Mouse (Mus musculus) embryonic facial prominence, embryonic 13.5 days (tissue): Measurements from ENCODE around the gene Abcc8. TPM values are rescaled to one million over a fixed set of nuclear protein-coding genes. Genes with fewer than 3 reads are reported as not detected.

Experiments
- ATAC-seq: fragments of 200-750 bp; cut with Nextera tagmentation; 2 replicates; pipeline ENCODE4 v1.8.0; 2017; ENCODE audit warnings: low read depth; ENCODE audit not compliant: insufficient number of reproducible peaks, insufficient read depth, low FRiP score, low TSS enrichment
- H3K27ac ChIP-seq: fragments of 300-500 bp; sonication (generic); 2 replicates; pipeline ENCODE4 v1.5.1; 2015; ENCODE audit warnings: moderate library complexity, mild to moderate bottlenecking, inconsistent platforms
- H3K27me3 ChIP-seq: fragments of 300-500 bp; sonication (generic); 2 replicates; pipeline ENCODE4 v1.6.1; 2015; ENCODE audit warnings: mild to moderate bottlenecking, inconsistent platforms
- H3K36me3 ChIP-seq: fragments of 300-500 bp; sonication (generic); 2 replicates; pipeline ENCODE4 v1.6.1; 2015; ENCODE audit warnings: mild to moderate bottlenecking, inconsistent platforms
- H3K4me1 ChIP-seq: fragments of 300-500 bp; sonication (generic); 2 replicates; pipeline ENCODE4 v1.6.1; 2015; ENCODE audit warnings: inconsistent platforms
- H3K4me2 ChIP-seq: fragments of 300-500 bp; sonication (generic); 2 replicates; pipeline ENCODE4 v1.6.1; 2015; ENCODE audit warnings: moderate library complexity, mild to moderate bottlenecking, inconsistent platforms
- H3K4me3 ChIP-seq: fragments of 300-500 bp; sonication (generic); 2 replicates; pipeline ENCODE4 v1.5.1; 2015; ENCODE audit warnings: mild to moderate bottlenecking, inconsistent platforms
- H3K9ac ChIP-seq: fragments of 300-500 bp; sonication (generic); 2 replicates; pipeline ENCODE4 v1.6.1; 2015; ENCODE audit warnings: mild to moderate bottlenecking, inconsistent platforms
- H3K9me3 ChIP-seq: fragments of 300-500 bp; sonication (generic); 2 replicates; pipeline ENCODE4 v1.6.1; 2016; ENCODE audit warnings: inconsistent platforms
- WGBS: fragments of 180-500 bp; shearing (Covaris S2); methylation state at CpG from one replicate; pipeline ENCODE4 v1.1.7; 2015; ENCODE audit warnings: mixed read lengths; 5-methylcytosine and 5-hydroxymethylcytosine counted together
- polyA plus RNA-seq: library from polyadenylated mRNA; unstranded; fragments of >200 nt; fragmentation: Nextera tagmentation; extraction: Ambion mirVana; gene quantifications from 2 replicates; pipeline ENCODE4 v1.2.1, GENCODE M21; 2015

Gene Abcc8
- polyA plus RNA-seq, 1 experiment from 2014 or later, result 1.8 TPM

- WGBS, result 83% methylated on average over 27 of the region's 27 CpGs
- Histone ChIP-seq H3K4me1 (0 out of 2 replicates have a peak, but pooled peaks cover 3% of the 10 kb centered on the region), H3K27me3 (peaks cover 14% of the 10 kb centered on the region), H3K36me3 (no peaks in the 10 kb centered on the region), H3K4me3 (no peak overlapping the region), H3K9me3 (no peaks in the 10 kb centered on the region), H3K9ac (no peak overlapping the region), H3K4me2 (no peak overlapping the region), H3K27ac (no peak overlapping the region)
- no peak for ATAC-seq
These were observed 75.4 kb downstream of the Abcc8 start for GRCm38 (mm10) chr7:46104256-46104915.

GRCm38 (mm10) chr7:46103771-46104170 lies 76.1 kb downstream of the Abcc8 start:
- H3K27me3 ChIP-seq, result peaks cover 20% of the 10 kb centered on the region
- no peak for ATAC-seq
- H3K4me3 ChIP-seq, result no peak overlapping the region
- H3K9ac ChIP-seq, result no peak overlapping the region
- 0 out of 2 replicates have a peak, but pooled peaks cover 3% of the 10 kb centered on the region for H3K4me1 ChIP-seq
- 77% methylated on average over 8 of the region's 8 CpGs for WGBS
- H3K36me3 ChIP-seq, result no peaks in the 10 kb centered on the region
- H3K4me2 ChIP-seq, result no peak overlapping the region
- H3K9me3 ChIP-seq, result no peaks in the 10 kb centered on the region
- no peak overlapping the region for H3K27ac ChIP-seq

GRCm38 (mm10) chr7:46103075-46103591 lies 76.7 kb downstream of the Abcc8 start:
- ATAC-seq, result no peak
- WGBS, result 74% methylated on average over 8 of the region's 8 CpGs
- no peaks in the 10 kb centered on the region for H3K36me3 ChIP-seq
- H3K4me1 ChIP-seq, result 0 out of 2 replicates have a peak, but pooled peaks cover 3% of the 10 kb centered on the region
- peaks cover 27% of the 10 kb centered on the region for H3K27me3 ChIP-seq
- no peak overlapping the region for H3K27ac ChIP-seq
- H3K9me3 ChIP-seq, result no peaks in the 10 kb centered on the region
- H3K4me2 ChIP-seq, result no peak overlapping the region
- no peak overlapping the region for H3K4me3 ChIP-seq
- H3K9ac ChIP-seq, result no peak overlapping the region

- Histone ChIP-seq H3K9ac (peak within 1 kb of the TSS; percentile 68), H3K27ac (no peak within 1 kb of the TSS), H3K4me2 (peak within 1 kb of the TSS; percentile 80), H3K4me1 (0 out of 2 replicates have a peak, but pooled peaks cover 3% of the 10 kb centered on the region), H3K9me3 (no peaks in the 10 kb centered on the region), H3K27me3 (peaks cover 34% of the 10 kb centered on the region), H3K36me3 (no peaks in the 10 kb centered on the region), H3K4me3 (peak within 1 kb of the TSS; percentile 51)
- under 1% methylated on average over 34 of the region's 34 CpGs for WGBS
- ATAC-seq, result peak; percentile 32
These were observed 79.3 kb downstream of the Abcc8 start, which contains the start of gene Kcnj11 for GRCm38 (mm10) chr7:46100563-46100962. Gene Kcnj11, minus strand, starts transcription at chr7:46100764.

- H3K4me2 ChIP-seq, result peak overlapping the region; percentile 80; the same call in 1 of the 2 replicates
- H3K36me3 ChIP-seq, result no peaks in the 10 kb centered on the region
- no peak overlapping the region for H3K4me3 ChIP-seq
- peaks cover 43% of the 10 kb centered on the region for H3K27me3 ChIP-seq
- no peak overlapping the region for H3K27ac ChIP-seq
- WGBS, result 81% methylated on average over 13 of the region's 13 CpGs
- no peak for ATAC-seq
- no peaks in the 10 kb centered on the region for H3K9me3 ChIP-seq
- no peak overlapping the region for H3K9ac ChIP-seq
- 0 out of 2 replicates have a peak, but pooled peaks cover 3% of the 10 kb centered on the region for H3K4me1 ChIP-seq
These were observed 80.2 kb downstream of the Abcc8 start for GRCm38 (mm10) chr7:46099682-46100081.

GRCm38 (mm10) chr7:46098919-46099286 lies 80.9 kb downstream of the Abcc8 start:
- peaks cover 46% of the 10 kb centered on the region for H3K27me3 ChIP-seq
- H3K36me3 ChIP-seq, result no peaks in the 10 kb centered on the region
- no peak overlapping the region for H3K4me3 ChIP-seq
- ATAC-seq, result no peak
- H3K4me2 ChIP-seq, result no peak overlapping the region
- no peak overlapping the region for H3K27ac ChIP-seq
- no peaks in the 10 kb centered on the region for H3K9me3 ChIP-seq
- H3K9ac ChIP-seq, result no peak overlapping the region
- 94% methylated on average over 19 of the region's 19 CpGs for WGBS
- H3K4me1 ChIP-seq, result 0 out of 2 replicates have a peak, but pooled peaks cover 3% of the 10 kb centered on the region

GRCm38 (mm10) chr7:46098221-46098918 lies 81.5 kb downstream of the Abcc8 start:
- peaks cover 51% of the 10 kb centered on the region for H3K27me3 ChIP-seq
- 80% methylated on average over 19 of the region's 19 CpGs for WGBS
- ATAC-seq, result no peak
- H3K4me1 ChIP-seq, result 0 out of 2 replicates have a peak, but pooled peaks cover 3% of the 10 kb centered on the region
- H3K27ac ChIP-seq, result no peak overlapping the region
- H3K4me3 ChIP-seq, result no peak overlapping the region
- H3K36me3 ChIP-seq, result no peaks in the 10 kb centered on the region
- H3K9ac ChIP-seq, result no peak overlapping the region
- H3K4me2 ChIP-seq, result no peak overlapping the region
- no peaks in the 10 kb centered on the region for H3K9me3 ChIP-seq

GRCm38 (mm10) chr7:46097319-46097783 lies 82.5 kb downstream of the Abcc8 start:
- no peak for ATAC-seq
- WGBS, result 62% methylated on average over 4 of the region's 4 CpGs
- H3K9me3 ChIP-seq, result no peaks in the 10 kb centered on the region
- no peaks in the 10 kb centered on the region for H3K36me3 ChIP-seq
- peaks cover 51% of the 10 kb centered on the region for H3K27me3 ChIP-seq
- 0 out of 2 replicates have a peak, but pooled peaks cover 3% of the 10 kb centered on the region for H3K4me1 ChIP-seq
- no peak overlapping the region for H3K9ac ChIP-seq
- H3K4me2 ChIP-seq, result no peak overlapping the region
- no peak overlapping the region for H3K4me3 ChIP-seq
- H3K27ac ChIP-seq, result no peak overlapping the region

- Histone ChIP-seq H3K4me1 (0 out of 2 replicates have a peak, but pooled peaks cover 3% of the 10 kb centered on the region), H3K4me3 (no peak overlapping the region), H3K9me3 (no peaks in the 10 kb centered on the region), H3K27me3 (peaks cover 51% of the 10 kb centered on the region), H3K27ac (no peak overlapping the region), H3K36me3 (no peaks in the 10 kb centered on the region), H3K4me2 (no peak overlapping the region), H3K9ac (no peak overlapping the region)
- under 1% methylated on average over 4 of the region's 4 CpGs for WGBS
- ATAC-seq, result no peak
These were observed 83.7 kb downstream of the Abcc8 start for GRCm38 (mm10) chr7:46096136-46096535.

- WGBS, result 32% methylated on average over 8 of the region's 8 CpGs
- peaks cover 25% of the 10 kb centered on the region for H3K27me3 ChIP-seq
These were observed 87.0 kb downstream of the Abcc8 start for GRCm38 (mm10) chr7:46092803-46093202.

GRCm38 (mm10) chr7:46088241-46088640 lies 91.6 kb downstream of the Abcc8 start:
- Histone ChIP-seq H3K4me3 (no peak overlapping the region), H3K4me1 (0 out of 2 replicates have a peak, but pooled peaks cover 4% of the 10 kb centered on the region), H3K27me3 (0 out of 2 replicates have a peak, but pooled peaks cover 2% of the 10 kb centered on the region), H3K4me2 (no peak overlapping the region), H3K9ac (no peak overlapping the region), H3K36me3 (peaks cover 17% of the 10 kb centered on the region), H3K9me3 (0 out of 2 replicates have a peak, but pooled peaks cover 8% of the 10 kb centered on the region), H3K27ac (no peak overlapping the region)
- 83% methylated on average over 6 of the region's 6 CpGs for WGBS
- no peak for ATAC-seq

More at GRCm38 (mm10) chr7:46092803-46093202, 87.0 kb downstream of the Abcc8 start:
- no peaks in the 10 kb centered on the region for H3K36me3 ChIP-seq
- no peaks in the 10 kb centered on the region for H3K4me1 ChIP-seq
- H3K9ac ChIP-seq, result no peak overlapping the region
- ATAC-seq, result no peak
- no peak overlapping the region for H3K4me2 ChIP-seq
- 0 out of 2 replicates have a peak, but pooled peaks cover 8% of the 10 kb centered on the region for H3K9me3 ChIP-seq
- H3K4me3 ChIP-seq, result no peak overlapping the region
- H3K27ac ChIP-seq, result no peak overlapping the region
